Mouse (Mus musculus) retina, postnatal 7 days (tissue): Measurements from ENCODE around the gene Rnf38.
A peak's percentile ranks its signal among the peaks of the same experiment; 100 is the strongest.

ENCODE experiments used
- DNase-seq: peaks from one replicate; pipeline ENCODE4 v3.0.0-alpha.2; 2012; ENCODE audit warnings: low read depth, low spot score

Gene Rnf38

DNA sequence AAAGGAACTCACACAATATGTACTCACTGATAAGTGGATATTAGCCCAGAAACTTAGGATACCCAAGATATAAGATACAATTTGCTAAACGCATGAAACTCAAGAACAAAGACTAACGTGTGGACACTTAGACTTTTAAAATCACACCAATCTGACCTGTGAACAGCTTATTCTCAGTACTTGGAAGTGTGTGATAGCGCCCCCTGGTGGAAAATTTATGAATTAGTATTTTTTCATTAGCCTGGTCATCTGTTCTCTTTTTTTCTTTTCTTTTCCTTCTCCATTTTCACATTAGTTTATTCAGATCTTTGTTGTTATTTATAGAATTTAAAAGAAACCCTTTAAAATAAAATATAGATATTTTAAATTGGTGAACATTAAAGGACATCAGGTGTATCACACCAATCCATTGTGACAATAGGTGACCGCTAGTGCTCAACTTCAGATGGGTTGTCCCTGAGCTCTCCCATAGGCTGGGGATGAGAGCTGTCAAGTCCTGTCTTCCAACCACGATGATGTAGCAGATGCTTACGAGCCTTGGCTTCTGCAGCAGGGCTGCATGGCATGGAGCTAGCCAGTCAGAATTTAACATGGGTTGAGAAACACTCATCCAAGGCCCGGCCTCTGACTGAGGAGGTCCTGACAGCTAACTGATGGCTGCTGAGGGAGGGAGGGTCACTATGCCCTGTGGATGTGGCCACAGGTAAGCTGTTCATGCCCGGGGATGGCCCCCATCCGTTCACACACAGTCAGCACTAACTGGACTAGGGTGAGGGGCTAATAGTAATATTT, 114.0 kb downstream of the Rnf38 start:
- DNase-seq, result peak; percentile 43

DNA sequence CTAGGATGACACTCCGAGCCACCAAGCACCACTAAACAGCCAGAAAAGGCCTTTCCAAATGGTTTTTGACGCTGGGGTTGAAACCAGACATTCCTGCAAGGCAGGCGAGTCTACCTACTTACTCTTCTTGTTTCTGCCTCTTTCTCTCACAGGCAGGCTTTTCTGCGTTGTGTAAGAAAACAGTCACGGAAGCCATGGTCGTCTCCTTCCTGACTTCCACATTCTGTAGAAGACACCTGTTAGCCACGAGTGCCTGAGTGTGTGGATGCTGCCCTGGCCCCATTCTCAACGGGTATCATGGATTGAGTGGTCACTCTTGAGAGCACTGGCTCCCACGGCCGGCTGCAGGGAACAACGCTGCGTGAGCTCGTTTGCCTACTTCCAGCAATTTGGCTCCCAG, 118.5 kb downstream of the Rnf38 start:
- no peak for DNase-seq

DNA sequence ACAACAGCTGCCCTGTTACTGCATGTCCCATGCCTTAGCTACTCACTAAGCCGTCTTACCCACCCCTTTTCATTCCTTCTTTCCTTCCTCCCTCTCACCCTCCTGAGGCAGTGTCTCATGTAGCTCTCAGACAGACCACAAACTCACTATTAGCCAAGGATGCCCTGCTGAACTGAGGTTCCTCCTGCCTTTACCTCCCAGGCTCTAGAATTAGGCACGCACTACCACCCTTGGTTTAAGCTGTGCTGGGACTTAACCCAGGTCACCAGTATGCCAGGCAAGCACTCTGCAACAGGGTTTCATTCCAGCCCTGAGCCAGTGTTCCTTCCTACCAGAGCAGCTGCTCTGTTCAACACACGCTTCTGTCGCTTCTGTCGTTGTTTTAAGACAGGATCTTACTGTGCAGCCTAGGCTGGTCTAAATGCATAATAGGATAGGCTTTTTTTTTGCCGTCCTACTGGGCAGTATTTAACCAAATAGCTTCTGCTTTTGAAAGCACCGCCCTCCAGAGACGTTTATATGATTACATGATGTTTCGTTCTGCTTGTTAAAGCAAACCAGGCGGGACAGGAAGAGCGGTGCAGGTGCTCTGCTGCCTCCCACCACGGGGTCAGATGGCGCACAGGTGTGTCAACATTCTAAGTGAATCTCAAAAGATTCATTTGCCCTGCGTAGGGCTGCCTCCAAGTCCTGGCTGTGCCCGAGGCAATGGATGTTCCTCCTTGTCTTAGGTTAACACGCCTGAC, 120.0 kb downstream of the Rnf38 start:
- DNase-seq, result no peak

DNA sequence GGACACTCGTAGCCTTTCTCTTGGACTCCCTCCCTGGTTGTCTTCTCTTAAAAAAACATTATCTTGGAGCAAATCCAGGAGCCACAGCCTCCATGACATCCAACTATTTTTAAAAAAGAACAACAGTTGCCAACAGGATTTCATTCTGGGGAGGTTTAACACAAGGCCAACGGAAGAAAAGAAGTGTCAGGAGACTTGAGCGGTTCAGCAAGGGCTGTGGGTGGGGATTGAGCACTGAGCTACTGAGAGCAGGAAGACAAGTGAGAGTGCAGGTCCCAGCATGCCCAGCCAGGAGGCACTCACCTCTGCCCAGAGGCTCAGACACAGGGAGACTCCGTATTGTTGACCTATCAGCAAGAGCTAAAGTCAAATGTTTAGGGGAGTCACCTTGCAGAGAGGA, 120.8 kb downstream of the Rnf38 start:
- DNase-seq, result no peak

DNA sequence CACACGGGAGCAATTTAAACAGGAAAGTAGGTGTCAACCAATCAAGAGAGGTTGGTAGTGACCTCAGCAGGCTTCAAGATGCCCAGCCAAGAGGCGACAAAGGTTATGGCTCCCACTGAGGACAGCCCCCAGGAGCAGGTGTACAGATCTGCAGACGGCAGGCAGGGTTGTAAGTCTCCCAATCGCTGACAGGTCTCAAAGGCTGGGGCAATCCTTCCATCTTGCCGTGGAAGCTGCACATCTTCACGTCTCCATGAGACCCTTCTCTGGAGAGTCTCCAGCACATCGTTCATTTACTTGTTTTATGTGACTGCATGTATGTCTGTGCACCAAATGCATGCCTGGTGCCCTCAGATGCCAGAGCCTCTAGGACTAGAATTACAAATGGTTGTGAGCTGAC, 122.8 kb downstream of the Rnf38 start:
- no peak for DNase-seq

DNA sequence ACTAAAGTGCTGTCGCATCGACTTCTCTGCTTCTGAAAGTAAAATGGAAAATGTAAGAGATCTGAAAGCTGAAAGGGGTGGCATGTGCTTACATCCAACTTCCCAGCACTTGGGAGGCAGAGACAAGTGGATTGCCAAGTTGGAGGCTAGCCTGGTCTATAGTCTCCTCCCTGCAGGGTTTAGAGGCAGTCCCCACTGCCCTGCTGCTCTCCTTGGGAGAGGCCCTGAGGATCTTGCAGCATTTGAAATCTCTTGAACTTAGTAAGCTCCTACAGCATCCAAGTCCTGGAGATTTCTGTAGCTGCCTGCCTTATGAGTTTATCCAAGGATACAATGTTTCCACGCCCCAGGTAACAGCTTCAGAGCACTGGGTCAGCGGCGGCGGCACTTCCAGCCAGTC, 125.3 kb downstream of the Rnf38 start:
- DNase-seq, result no peak

DNA sequence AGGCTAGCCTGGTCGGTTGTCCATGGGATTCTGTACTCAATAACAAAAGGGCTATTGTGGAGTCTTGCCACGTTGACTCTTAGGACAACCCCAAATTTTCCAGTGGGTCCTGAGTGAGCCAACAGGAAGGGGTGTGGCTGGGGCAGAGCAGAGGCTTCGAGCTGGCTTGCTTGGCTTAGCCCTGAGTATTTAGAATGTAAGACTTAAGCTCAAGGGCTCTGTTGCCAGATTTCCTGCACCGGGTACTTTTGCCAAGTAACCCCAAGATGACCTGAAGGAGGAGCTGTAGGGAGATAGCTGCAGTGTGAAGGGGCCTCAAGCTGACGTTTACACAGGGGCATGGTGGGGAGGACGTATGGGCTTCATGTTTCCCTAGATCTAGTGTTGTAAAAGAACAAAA, 126.2 kb downstream of the Rnf38 start:
- no peak for DNase-seq

DNA sequence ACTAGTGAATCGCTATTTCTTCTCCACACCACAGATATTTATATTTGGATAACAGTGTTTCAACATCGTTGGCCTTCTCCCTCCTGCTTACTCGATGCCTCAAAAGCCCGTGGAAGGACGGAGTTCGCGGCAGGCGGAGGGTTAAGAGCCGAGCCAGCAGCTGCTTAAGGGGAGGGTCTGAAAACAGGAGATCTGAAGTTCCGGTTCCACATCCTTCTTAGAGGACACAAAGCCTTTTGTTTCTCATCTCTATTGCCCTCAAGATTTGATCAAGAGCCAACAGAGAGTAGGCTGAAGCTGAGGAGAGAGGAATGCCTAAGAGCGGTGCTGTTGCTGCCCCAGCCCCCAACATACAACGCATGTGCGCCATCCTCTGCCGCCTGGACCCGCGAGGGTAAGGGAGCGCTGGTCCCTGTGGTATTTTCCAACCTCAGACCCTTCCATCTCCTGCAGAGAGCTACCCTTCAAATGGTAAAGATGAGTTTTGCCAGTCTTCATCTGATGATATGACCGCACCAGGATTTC, 127.2 kb downstream of the Rnf38 start:
- DNase-seq, result no peak

DNA sequence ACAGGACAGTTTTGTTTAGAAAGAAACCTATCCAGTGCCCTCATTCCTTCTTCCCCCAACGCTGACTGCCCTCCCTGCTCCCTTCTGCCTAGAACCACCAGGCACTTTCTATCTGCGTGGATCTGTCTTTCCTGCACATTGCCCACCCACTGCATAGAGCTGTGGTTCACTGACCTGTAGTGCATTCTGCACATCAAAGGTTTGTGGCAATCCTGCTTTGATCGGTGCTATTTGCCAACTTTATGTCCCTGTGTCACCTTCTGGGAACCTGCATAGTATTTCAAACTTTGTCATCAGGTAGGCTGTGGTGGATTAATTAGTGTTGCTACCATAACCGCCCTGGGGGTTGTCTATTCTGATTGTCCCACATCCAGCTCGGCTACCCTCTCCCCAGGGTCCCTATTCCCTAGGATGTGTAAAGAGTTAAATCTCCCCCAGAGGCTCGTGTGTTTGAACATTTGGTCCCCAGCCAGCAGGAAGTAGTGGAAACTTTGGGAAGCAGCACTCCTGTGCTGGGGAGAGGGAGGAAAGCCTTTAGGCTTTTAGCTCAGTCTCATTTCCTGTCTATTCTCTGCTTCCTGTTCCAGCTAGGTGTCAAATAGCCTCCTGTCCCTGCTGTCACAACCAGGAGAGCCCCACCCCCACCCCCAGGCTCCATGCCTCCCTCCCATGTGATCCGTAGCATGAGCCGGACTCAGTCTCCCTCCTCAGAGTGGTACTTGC, 129.2 kb downstream of the Rnf38 start:
- DNase-seq, result no peak

DNA sequence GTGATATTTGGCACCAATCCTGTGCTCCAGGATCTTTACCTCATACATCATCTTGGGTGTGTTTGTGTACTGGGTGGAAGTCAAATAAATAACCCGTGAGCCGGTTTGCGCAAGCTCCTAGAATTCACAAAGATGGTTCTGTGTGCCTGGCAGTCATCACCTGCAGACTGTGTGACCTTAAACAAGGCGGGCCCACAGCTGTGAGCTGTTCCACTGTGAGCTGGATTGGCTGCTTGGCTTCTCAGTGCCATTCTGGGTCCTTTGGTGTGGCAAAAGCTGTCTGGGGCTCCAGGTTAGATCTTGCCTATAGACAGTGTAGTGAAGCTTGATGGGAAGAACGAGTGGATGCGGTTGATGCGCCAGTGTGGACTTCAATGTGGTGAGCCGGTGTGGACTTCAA, 130.0 kb downstream of the Rnf38 start:
- DNase-seq, result no peak

DNA sequence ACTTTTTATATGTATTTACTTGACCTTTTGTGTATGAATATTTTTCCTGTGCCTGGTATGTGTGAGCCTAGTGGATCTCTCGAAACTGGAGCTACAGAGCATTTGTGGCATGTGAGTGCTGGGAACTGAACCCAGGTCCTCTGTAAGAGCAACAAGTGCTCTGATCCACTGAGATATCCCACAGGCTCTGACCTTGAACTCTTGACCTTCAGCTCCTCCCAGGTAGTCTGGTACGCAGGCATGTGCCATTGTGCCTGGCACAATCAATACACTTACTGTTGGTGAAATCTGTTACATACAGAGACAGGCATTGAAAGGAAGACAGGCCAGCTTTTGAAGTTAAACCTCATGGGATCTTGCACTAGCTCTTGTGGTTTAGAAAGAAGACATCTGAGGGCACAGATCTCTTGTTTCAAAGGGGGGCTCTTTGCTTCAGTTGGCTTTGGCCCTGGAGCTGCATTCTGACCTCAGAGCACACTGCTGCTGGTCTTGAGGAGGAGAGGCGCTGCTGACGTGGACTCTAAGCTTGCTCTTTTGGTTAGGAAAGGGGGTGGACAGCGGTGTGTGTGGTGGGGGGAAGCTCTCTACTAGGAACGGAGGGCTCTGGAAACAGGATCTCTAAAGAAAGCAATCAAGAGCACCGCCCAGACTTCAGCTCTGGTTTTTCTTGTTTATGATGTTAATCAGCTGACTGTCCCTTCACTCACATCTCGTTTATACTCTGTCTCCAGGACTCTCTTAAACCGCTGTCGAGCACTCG, 135.8 kb downstream of the Rnf38 start:
- DNase-seq, result no peak

DNA sequence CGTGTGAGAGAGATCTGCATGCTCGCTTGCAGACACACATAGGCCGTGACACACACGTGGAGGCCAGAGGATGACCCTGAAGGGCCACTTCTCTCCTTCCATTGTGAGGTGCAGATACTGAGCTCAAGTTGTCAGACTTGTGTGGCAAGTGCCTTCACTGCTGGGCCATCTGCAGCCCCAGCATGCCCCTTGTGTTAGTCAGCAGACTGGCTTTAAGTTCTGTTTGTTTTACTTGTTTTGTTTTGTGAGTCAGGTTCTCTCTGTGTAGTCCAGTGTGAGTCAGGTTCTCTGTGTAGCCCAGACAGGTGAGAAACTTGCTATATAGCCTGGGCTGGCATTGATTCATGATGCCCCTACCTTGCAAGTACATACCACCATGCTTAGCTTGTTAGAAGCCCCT, 139.1 kb downstream of the Rnf38 start:
- no peak for DNase-seq

DNA sequence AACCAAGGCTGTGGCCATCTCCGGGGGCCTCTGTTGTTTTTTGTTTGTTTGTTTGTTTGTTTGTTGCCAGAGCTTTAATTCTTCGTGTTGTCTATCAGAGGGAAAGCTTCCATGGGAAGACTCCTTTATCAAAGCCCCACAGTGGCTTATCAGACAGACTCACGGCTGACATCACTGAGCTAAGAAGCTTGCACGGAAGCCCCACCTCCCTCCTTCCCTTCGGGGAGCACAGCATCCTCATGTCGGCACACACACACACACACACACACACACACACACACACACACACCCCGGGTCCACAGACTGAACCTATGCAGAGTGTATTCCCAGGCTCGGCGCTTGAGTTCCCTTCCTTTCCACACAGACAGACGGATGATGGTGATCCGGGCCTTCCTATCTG, 141.2 kb downstream of the Rnf38 start:
- DNase-seq, result no peak

DNA sequence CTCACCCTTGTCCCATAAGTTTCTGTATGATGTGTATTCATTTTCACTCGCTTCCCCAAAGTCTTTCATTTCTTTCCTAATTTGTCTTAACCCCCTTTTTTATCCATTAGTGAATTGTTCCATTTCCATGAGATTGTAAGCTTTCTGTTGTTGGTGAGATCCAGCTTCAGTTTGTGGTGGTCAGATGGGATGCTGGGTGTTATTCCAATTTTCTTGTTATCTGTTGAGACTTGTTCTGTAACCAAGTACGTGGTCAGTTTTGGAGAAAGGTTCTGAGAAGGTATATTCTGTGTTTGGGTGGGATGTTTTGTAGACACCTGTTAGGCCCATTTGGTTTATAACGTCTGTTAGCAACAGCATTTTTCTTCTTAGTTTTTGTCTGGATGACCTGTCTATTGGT, 148.0 kb downstream of the Rnf38 start:
- no peak for DNase-seq

DNA sequence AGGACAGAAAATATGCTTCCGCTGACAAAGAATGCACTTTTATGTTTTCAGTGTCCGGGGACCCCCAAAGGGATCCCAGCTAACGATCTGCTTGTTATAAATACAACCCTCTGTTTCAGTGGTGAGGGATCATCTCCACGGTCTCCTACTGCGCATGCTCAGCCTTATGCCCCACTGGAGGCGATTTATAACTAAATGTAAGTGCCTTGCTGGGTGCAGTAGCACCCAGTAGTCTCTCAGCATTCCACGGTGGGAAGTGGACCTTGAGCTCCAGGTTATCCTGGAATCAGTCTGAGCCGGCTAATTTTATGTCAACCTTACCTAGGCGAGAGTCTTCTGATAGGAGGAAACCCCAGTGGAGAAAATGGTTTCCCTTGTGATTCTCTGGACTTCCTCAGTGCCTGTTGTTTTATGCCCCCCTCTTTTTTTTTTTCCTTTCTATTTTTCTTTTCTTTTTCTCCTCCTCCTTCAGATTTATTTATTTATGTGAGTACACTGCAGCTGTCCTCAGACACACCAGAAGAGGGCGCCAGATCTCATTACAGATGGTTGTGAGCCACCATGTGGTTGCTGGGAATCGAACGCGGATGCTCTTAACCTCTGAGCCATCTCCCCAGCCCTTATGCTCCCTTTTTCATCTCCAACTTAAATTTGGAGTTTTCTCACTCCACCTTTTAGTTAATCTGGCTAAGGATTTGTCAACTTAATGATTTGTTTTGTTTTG, 148.8 kb downstream of the Rnf38 start:
- DNase-seq, result no peak

DNA sequence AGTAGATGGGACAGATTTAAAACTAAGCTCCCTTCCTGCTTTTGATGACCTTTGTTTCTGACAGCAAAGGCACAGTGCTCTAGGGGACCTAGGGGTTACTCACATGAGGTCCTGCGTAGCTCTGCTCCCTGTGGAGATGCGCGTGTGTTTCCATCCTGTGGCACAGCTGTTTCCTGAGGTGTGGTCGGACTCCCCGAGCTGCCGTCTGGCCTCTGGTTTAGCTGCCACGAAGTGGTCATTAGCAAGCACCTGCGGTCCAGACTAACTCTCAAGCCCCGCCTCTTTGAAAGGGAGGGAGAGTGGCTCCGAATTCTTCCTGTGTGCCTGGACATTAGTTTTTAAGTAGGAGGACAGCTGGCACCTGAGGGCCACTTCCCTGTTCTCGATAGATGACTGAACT, 149.6 kb downstream of the Rnf38 start, which contains the start of gene Gne:
Gene Gne (minus strand): TSS at position 233 of the 400 bp plus-strand sequence.
- DNase-seq, result no peak

DNA sequence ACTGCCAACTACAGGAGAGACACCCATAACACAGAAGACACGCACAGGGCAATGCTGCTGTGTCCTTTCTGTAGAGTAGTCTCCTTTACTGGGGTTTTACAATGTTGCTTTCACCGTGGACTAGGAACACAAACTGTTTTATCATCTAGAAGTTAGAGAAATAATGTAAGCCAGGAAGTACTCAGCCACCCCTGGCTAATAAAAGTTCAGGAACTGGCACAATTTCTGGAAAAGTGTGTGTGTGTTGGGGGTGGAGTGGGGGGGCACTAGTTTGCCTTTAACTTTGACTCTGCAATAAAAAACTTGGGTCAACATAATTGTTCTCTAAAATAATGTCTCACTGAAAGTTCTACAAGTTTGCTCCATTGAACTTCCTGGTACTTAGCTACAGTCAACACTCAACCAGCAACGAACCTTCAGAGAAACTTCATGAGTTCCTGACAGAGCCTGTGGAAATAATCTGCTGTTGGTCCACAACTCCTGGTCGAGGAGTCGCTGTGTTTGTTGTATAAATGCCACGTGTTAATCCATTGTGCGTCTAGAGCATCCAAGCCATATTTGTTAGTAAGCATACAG, 155.1 kb downstream of the Rnf38 start:
- DNase-seq, result no peak
